Mouse (Mus musculus) intestine, embryonic 14.5 days (tissue): Measurements from ENCODE around the gene Cend1. TPM values are rescaled to one million over a fixed set of nuclear protein-coding genes. Genes with fewer than 3 reads are reported as not detected.
"Not testable (repeated sequence)": the region's sequence is repeated elsewhere in the genome, so short reads cannot be mapped to it uniquely, and the experiment has no call there.

Source experiments
- ATAC-seq: fragments of 200-750 bp; cut with Nextera tagmentation; replicated peaks from 2 replicates; pipeline ENCODE4 v1.8.0; 2017; ENCODE audit warnings: low read depth, moderate number of reproducible peaks, moderate TSS enrichment, moderate library complexity; ENCODE audit not compliant: low FRiP score, low TSS enrichment
- DNase-seq: peaks from one replicate; pipeline ENCODE4 v3.0.0-alpha.2; 2018; ENCODE audit warnings: low spot score
- H3K27ac ChIP-seq: fragments of 300-500 bp; sonication (generic); 2 replicates; pipeline ENCODE4 v1.5.1; 2014; ENCODE audit warnings: low read depth, mild to moderate bottlenecking, control low read depth
- H3K27me3 ChIP-seq: fragments of 300-500 bp; sonication (generic); replicated peaks from 2 replicates; pipeline ENCODE4 v1.6.1; 2014; ENCODE audit warnings: low read length, control low read depth; ENCODE audit not compliant: control insufficient read depth, insufficient read depth
- H3K36me3 ChIP-seq: fragments of 300-500 bp; sonication (generic); 2 replicates; pipeline ENCODE4 v1.6.1; 2014; ENCODE audit warnings: low read length, control low read depth; ENCODE audit not compliant: control insufficient read depth, insufficient read depth
- H3K4me1 ChIP-seq: fragments of 300-500 bp; sonication (generic); replicated peaks from 2 replicates; pipeline ENCODE4 v1.6.1; 2014; ENCODE audit warnings: low read length, control low read depth, mixed read lengths; ENCODE audit not compliant: control insufficient read depth, insufficient read depth
- H3K4me2 ChIP-seq: fragments of 300-500 bp; sonication (generic); 2 replicates; pipeline ENCODE4 v1.6.1; 2014; ENCODE audit warnings: low read length
- H3K4me3 ChIP-seq: fragments of 300-500 bp; sonication (generic); 2 replicates; pipeline ENCODE4 v1.5.1; 2014; ENCODE audit warnings: low read depth, low read length, control low read depth, mixed read lengths
- H3K9ac ChIP-seq: fragments of 300-500 bp; sonication (generic); 2 replicates; pipeline ENCODE4 v1.6.1; 2014; ENCODE audit warnings: mild to moderate bottlenecking, low read length
- H3K9me3 ChIP-seq: fragments of 300-500 bp; sonication (generic); 2 replicates; pipeline ENCODE4 v1.6.1; 2016; ENCODE audit warnings: low read length, control low read depth; ENCODE audit not compliant: control insufficient read depth
- WGBS: fragments of 180-500 bp; shearing (Covaris S2); extraction: QIAGEN DNeasy Blood & Tissue Kit; methylation state at CpG from one replicate; pipeline ENCODE4 v1.1.7; 2014; 5-methylcytosine and 5-hydroxymethylcytosine counted together
- polyA plus RNA-seq: library from polyadenylated mRNA; unstranded; fragments of >200 nt; fragmentation: Nextera tagmentation; extraction: Ambion mirVana; gene quantifications from 2 replicates; pipeline ENCODE4 v1.2.1, GENCODE M21; 2014

Cend1 gene
- polyA plus RNA-seq, 1 experiment from 2014 or later, result 1.5 TPM

DNA sequence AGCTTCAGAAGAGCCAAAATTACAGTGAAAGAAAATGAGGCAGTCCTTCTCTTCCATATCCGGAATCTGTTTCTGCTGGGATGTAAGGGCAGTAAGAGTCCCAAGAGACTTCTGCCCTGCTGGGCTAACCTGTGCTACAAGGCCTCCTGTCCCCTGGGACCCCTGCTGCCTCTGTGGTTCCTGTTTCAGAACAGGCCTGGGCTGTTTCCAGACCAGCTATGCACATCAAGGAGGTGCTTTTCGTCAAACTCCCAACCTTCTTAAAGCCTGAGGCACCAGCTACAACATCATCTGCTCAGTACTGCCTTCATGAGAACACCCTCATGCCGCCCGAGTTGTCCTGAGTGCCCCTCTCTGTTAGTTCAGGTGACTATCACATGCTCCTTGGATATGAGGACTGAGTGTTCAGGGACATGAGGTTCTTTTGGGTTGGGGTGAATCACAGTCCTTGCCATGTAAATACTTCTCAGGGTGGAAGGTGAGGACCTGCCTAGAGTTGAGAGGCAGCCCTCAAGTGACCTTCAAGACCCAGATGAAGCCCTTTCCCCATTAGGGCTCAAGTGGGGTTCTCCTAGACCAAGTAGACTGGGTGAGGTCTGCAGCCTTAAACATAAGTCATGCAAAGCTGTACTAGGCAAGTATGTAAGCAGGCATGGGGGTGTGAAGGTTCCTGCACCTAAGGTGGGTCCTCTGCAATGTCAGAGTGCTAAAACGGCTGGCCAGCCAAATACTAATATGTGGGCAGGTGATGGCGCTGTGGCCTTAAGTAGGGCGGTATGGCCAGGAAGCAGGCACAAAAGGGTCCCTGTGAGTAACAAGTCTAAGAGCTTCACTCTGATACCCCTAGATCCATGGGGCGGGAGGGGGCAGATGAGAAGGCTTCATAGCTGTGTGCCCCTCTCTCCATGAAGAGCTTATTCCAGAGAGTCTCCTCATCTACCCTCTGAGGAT lies 11.3 kb downstream of the Cend1 start:
- WGBS, result 68% methylated on average over 8 of the region's 8 CpGs
- no peak for DNase-seq
- ATAC-seq, result no peak
- no peak overlapping the region for H3K4me3 ChIP-seq
- H3K4me1 ChIP-seq, result peaks cover 5% of the 10 kb centered on the region; the same call in 1 of the 2 replicates
- H3K27ac ChIP-seq, result no peak overlapping the region
- no peak overlapping the region for H3K9ac ChIP-seq
- no peaks in the 10 kb centered on the region for H3K9me3 ChIP-seq
- H3K4me2 ChIP-seq, result no peak overlapping the region
- H3K27me3 ChIP-seq, result no peaks in the 10 kb centered on the region
- H3K36me3 ChIP-seq, result no peaks in the 10 kb centered on the region

DNA sequence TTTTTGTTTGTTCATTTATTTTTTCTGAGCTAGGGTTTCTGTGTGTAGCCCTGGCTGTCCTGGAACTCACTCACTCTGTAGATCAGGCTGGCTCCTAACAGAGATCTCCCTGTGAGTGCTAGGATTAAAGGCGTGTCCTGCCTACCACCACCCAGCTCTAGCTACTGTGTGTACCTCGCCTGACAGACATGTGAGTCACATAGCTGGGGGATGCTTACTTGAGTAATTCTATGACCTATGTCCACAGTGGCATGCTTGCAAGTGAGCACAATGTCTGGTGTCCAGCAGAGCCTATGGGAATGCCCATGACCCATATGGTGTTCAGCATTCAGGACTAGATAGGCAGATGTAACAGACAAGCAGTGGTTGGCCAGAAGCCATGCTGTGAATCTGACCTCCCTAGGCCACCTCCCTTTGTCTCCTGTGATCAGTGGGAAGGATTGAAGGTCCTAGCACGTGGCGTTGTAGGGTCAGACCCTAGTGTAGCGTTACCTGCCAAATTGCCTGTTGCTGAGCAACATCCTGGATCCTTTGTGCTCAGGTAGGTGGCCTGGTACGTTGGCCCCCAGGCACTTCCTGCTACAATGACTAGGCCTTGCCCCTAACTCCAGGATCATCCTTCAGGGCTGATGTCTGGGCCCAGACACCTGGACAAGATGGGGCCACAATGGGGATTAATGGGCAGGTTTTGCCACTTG lies 13.0 kb downstream of the Cend1 start:
- Histone ChIP-seq H3K4me1 (peaks cover 7% of the 10 kb centered on the region; the same call in 1 of the 2 replicates), H3K36me3 (no peaks in the 10 kb centered on the region), H3K9ac (no peak overlapping the region), H3K27ac (no peak overlapping the region), H3K9me3 (no peaks in the 10 kb centered on the region), H3K27me3 (no peaks in the 10 kb centered on the region), H3K4me2 (no peak overlapping the region), H3K4me3 (no peak overlapping the region)
- no peak for ATAC-seq
- no peak for DNase-seq
- 81% methylated on average over 6 of the region's 6 CpGs for WGBS

DNA sequence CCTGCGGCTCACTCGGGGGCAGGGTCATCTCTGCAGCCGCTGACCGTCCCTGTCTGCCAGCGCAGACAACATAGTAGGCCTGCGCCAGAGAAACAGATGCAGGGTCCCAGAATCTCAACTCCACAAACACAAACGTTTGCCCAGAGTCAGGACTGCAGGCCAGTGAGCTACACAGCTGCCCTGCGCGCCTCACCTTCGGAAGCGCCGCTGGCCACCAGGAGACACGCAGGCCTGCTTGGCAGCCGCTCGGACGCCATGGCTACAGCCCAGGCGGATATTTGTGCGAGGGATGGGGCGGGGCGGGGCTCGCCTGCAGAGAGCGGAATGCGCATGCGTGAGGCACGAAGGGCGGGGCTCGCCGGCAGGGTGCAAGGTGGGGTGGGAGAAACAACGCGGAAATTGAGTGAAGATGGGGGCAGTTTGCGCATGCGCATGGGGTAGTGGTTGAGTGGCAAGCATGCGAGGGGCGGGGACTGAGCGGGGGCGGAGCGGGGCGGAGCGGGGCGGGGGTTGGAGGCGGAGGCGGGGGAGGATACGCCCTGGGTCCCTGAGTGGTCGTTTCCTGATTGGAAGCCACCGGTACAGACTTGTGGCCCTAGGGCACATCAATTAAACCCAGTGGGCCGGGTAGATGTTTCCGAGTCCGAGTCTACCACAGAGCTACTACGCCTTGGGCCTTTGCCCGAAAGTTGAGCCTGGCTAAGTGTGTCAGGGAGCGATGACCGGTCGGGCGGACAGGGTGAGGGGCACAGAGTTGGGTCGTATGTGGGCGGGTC lies 15.3 kb downstream of the Cend1 start, which contains the start of gene Gatd1:
Gatd1 (minus strand) TSS at position 328 of the 776 bp plus-strand sequence.
- Histone ChIP-seq H3K27ac (peak within 1 kb of the TSS; percentile 43), H3K9me3 (no peaks in the 10 kb centered on the region), H3K4me2 (peak within 1 kb of the TSS; percentile 74), H3K9ac (peak within 1 kb of the TSS; percentile 64), H3K4me3 (peak within 1 kb of the TSS; percentile 92), H3K27me3 (no peaks in the 10 kb centered on the region), H3K36me3 (peaks cover 18% of the 10 kb centered on the region), H3K4me1 (peaks cover 9% of the 10 kb centered on the region; the same call in 1 of the 2 replicates)
- DNase-seq (peak; percentile 100), ATAC-seq (peak; percentile 87)
- WGBS, result under 1% methylated on average over 47 of the region's 56 CpGs

DNA sequence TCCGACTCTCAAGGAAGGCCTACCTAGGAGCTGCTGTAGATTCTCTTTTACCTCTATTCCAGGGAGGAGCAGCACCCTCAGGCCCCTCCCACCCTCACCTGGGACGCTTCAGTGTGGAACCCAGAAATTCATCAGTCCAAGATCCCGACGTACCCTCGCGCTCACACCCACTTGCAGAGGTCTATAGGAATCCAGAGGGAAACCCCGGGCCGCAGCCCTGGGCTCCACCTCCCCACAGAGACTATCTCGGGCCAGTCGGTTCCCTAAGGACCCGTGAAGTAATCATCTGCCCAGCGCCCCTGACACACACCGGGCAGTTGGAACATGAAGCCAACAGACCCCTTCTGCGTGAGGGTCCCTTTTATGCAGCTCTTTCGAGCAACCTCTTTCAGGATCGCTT lies 16.0 kb downstream of the Cend1 start:
- DNase-seq (no peak), ATAC-seq (peak; percentile 10; the same call in 1 of the 2 replicates)
- H3K4me3 ChIP-seq, result peak overlapping the region; percentile 92
- H3K9ac ChIP-seq, result peak overlapping the region; percentile 64
- 2% methylated on average over 16 of the region's 16 CpGs for WGBS
- peak overlapping the region; percentile 70 for H3K4me2 ChIP-seq
- H3K27ac ChIP-seq, result peak overlapping the region; percentile 43
- H3K27me3 ChIP-seq, result no peaks in the 10 kb centered on the region
- no peaks in the 10 kb centered on the region for H3K9me3 ChIP-seq
- H3K4me1 ChIP-seq, result peaks cover 10% of the 10 kb centered on the region; the same call in 1 of the 2 replicates
- H3K36me3 ChIP-seq, result peaks cover 25% of the 10 kb centered on the region

DNA sequence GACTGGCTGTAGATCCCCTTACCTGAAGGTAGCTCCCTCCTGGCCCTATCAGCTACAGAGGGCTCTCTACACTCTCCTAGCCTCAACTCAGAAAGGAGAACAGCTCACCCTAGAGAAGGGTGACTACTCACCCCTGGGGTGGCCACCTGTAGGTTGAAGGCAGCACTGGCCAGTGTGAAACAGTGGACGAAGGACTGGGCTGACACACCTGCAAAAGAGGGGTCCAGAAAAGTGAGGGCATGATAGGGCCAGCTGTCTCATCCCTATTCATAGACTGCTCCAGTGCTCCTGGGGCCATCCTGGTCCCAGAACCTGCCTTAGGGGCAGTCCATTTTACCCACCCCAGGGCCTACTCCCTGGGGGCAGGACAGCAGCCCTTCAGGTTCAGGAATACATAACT lies 17.6 kb downstream of the Cend1 start:
- peaks cover 31% of the 10 kb centered on the region for H3K36me3 ChIP-seq
- H3K9ac ChIP-seq, result no peak overlapping the region
- no peaks in the 10 kb centered on the region for H3K27me3 ChIP-seq
- H3K4me2 ChIP-seq, result no peak overlapping the region
- no peak overlapping the region for H3K4me3 ChIP-seq
- H3K4me1 ChIP-seq, result peaks cover 10% of the 10 kb centered on the region; the same call in 1 of the 2 replicates
- no peaks in the 10 kb centered on the region for H3K9me3 ChIP-seq
- no peak overlapping the region for H3K27ac ChIP-seq
- no peak for DNase-seq
- ATAC-seq, result no peak
- 94% methylated on average over 1 of the region's 1 CpGs for WGBS

DNA sequence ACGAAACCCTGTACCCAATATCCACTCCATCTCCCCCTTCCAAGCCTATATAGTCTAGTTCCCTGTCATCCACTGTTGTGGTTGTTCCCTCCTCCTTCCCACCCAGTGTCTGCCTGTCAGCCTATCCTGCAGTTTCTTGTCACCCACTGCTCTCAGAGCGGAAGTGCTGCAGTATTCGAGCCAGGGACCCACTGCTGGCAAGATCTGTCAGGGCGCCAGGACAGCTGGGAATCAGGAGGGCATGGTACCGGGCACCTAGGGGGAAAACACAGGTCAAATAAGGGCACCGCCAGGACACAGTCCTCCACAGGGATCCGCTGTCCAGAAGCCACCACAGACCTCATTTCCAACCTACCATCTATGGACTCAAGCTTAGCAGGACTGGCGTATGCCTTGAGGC lies 18.7 kb downstream of the Cend1 start:
- H3K4me1 ChIP-seq, result peaks cover 10% of the 10 kb centered on the region; the same call in 1 of the 2 replicates
- H3K9me3 ChIP-seq, result no peaks in the 10 kb centered on the region
- H3K9ac ChIP-seq, result no peak overlapping the region
- no peak for ATAC-seq
- WGBS, result 94% methylated on average over 8 of the region's 8 CpGs
- no peak overlapping the region for H3K4me3 ChIP-seq
- H3K4me2 ChIP-seq, result no peak overlapping the region
- DNase-seq, result no peak
- H3K27me3 ChIP-seq, result no peaks in the 10 kb centered on the region
- peaks cover 34% of the 10 kb centered on the region for H3K36me3 ChIP-seq
- H3K27ac ChIP-seq, result no peak overlapping the region

DNA sequence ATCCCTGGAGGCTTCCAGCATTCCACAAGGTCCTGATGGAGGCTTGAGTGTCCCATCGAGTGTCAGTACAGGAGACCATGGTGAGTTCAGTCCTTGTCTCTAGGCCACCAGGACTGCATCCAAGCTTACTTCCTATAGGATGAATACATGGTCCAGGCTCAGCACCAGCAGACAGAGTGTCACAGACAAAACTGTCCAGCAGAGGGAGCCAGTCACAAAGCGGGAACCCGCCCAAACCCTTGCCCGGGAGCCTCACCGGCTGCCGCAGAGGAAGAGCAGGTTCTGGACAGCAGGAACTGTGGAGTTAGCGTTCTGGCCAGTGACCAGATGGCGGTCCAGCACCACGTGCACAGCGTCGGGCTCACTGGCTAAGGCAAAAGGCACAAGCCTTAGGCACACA lies 20.5 kb downstream of the Cend1 start:
- Histone ChIP-seq H3K27me3 (no peaks in the 10 kb centered on the region), H3K36me3 (peaks cover 34% of the 10 kb centered on the region), H3K27ac (no peak overlapping the region), H3K4me1 (peaks cover 7% of the 10 kb centered on the region; the same call in 1 of the 2 replicates), H3K9me3 (no peaks in the 10 kb centered on the region), H3K4me3 (no peak overlapping the region), H3K9ac (no peak overlapping the region), H3K4me2 (no peak overlapping the region)
- DNase-seq, result peak; percentile 93
- ATAC-seq, result peak; percentile 73
- WGBS, result 14% methylated on average over 11 of the region's 11 CpGs

DNA sequence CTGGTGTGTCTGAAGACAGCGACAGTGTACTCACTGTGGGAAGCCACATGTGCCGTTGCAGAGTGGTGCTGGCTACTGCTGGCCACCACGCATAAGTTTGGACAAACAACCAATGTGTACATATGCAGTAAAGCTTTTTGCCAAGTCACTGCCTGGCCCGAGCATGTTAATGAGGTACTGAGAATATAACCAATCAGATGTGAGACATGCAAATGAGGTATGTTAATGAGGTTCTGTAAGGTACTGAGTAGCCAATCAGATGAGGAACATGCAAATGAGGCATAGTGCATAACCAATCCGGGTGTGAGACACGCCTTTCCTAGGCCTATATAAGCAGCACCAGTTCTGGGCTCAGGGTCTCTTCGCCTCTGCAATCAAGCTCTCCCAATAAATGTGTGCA lies 21.6 kb downstream of the Cend1 start:
- H3K27me3 ChIP-seq, H3K4me2 ChIP-seq, ATAC-seq, H3K4me1 ChIP-seq, H3K9ac ChIP-seq, H3K9me3 ChIP-seq, H3K27ac ChIP-seq, DNase-seq, H3K4me3 ChIP-seq: not testable (repeated sequence)
- WGBS, result 95% methylated on average over 7 of the region's 7 CpGs
- H3K36me3 ChIP-seq, result peaks cover 34% of the 10 kb centered on the region
